Mouse (Mus musculus): ENCODE measurements at regions not wholly inside any gene's neighbourhood (a gene's known extent, or its start where the extent isn't known, plus 50 kb on each side); places are given as distances from the start of the nearest gene placed in this dataset.

GRCm38 (mm10) chr8:126140998-126141397, 146.0 kb downstream of the Kcnk1 start:
- no peak for ATAC-seq (ENCODE audit: low FRiP score, low TSS enrichment)
- WGBS = 85% methylated on average over 6 of the region's 6 CpGs
- DNase-seq (ENCODE audit: low spot score) = no peak
- Histone ChIP-seq H3K36me3 (ENCODE audit: control insufficient read depth, insufficient read depth, low read length) (no peaks in the 10 kb centered on the region), H3K4me3 (ENCODE audit: low read depth, low read length) (no peak overlapping the region), H3K9ac (ENCODE audit: low read length) (no peak overlapping the region), H3K4me2 (replicated peaks; ENCODE audit: low read depth) (no peak overlapping the region), H3K4me1 (replicated peaks; ENCODE audit: control insufficient read depth, insufficient read depth) (no peaks in the 10 kb centered on the region), H3K27ac (replicated peaks) (no peak overlapping the region), H3K27me3 (ENCODE audit: control insufficient read depth, insufficient read depth, low read length) (0 out of 2 replicates have a peak, but pooled peaks cover 4% of the 10 kb centered on the region), H3K9me3 (ENCODE audit: control insufficient read depth, low read length) (no peaks in the 10 kb centered on the region)
- no peak for TF ChIP-seq CTCF (IDR thresholded peaks at IDR 0.05; ENCODE audit: low read depth)
- no peak for TF ChIP-seq EP300 (optimal IDR thresholded peaks at IDR 0.05)

GRCm38 (mm10) chr8:126151527-126151926, 146.8 kb upstream of the Slc35f3 start:
- no peaks in the 10 kb centered on the region for H3K36me3 ChIP-seq (ENCODE audit: control insufficient read depth, insufficient read depth, low read length)
- no peak for DNase-seq (ENCODE audit: low spot score)
- H3K4me3 ChIP-seq (ENCODE audit: low read depth, low read length) = no peak overlapping the region
- TF ChIP-seq EP300 (optimal IDR thresholded peaks at IDR 0.05) (no peak), CTCF (IDR thresholded peaks at IDR 0.05; ENCODE audit: low read depth) (no peak)
- H3K27ac ChIP-seq (replicated peaks) = no peak overlapping the region
- H3K27me3 ChIP-seq (ENCODE audit: control insufficient read depth, insufficient read depth, low read length) = no peaks in the 10 kb centered on the region
- no peaks in the 10 kb centered on the region for H3K4me1 ChIP-seq (replicated peaks; ENCODE audit: control insufficient read depth, insufficient read depth)
- 71% methylated on average over 4 of the region's 4 CpGs for WGBS
- H3K4me2 ChIP-seq (replicated peaks; ENCODE audit: low read depth) = no peak overlapping the region
- ATAC-seq (ENCODE audit: low FRiP score, low TSS enrichment) = no peak
- H3K9ac ChIP-seq (ENCODE audit: low read length) = no peak overlapping the region
- H3K9me3 ChIP-seq (ENCODE audit: control insufficient read depth, low read length) = no peaks in the 10 kb centered on the region

GRCm38 (mm10) chr8:126153955-126154354, 144.4 kb upstream of the Slc35f3 start:
- no peak overlapping the region for H3K4me3 ChIP-seq (ENCODE audit: low read depth, low read length)
- 37% methylated on average over 1 of the region's 1 CpGs for WGBS
- H3K27ac ChIP-seq (replicated peaks) = no peak overlapping the region
- ATAC-seq (ENCODE audit: low FRiP score, low TSS enrichment) (no peak), DNase-seq (ENCODE audit: low spot score) (no peak)
- no peak for TF ChIP-seq EP300 (optimal IDR thresholded peaks at IDR 0.05)
- no peak for TF ChIP-seq CTCF (IDR thresholded peaks at IDR 0.05; ENCODE audit: low read depth)
- H3K9ac ChIP-seq (ENCODE audit: low read length) = no peak overlapping the region
- H3K4me2 ChIP-seq (replicated peaks; ENCODE audit: low read depth) = no peak overlapping the region
- no peaks in the 10 kb centered on the region for H3K9me3 ChIP-seq (ENCODE audit: control insufficient read depth, low read length)
- no peaks in the 10 kb centered on the region for H3K4me1 ChIP-seq (replicated peaks; ENCODE audit: control insufficient read depth, insufficient read depth)
- no peaks in the 10 kb centered on the region for H3K36me3 ChIP-seq (ENCODE audit: control insufficient read depth, insufficient read depth, low read length)
- no peaks in the 10 kb centered on the region for H3K27me3 ChIP-seq (ENCODE audit: control insufficient read depth, insufficient read depth, low read length)

GRCm38 (mm10) chr8:126157452-126158185, 140.7 kb upstream of the Slc35f3 start:
- no peaks in the 10 kb centered on the region for H3K36me3 ChIP-seq (ENCODE audit: control insufficient read depth, insufficient read depth, low read length)
- 50% methylated on average over 8 of the region's 8 CpGs for WGBS
- no peak overlapping the region for H3K9ac ChIP-seq (ENCODE audit: low read length)
- H3K4me1 ChIP-seq (replicated peaks; ENCODE audit: control insufficient read depth, insufficient read depth) = no peaks in the 10 kb centered on the region
- H3K9me3 ChIP-seq (ENCODE audit: control insufficient read depth, low read length) = no peaks in the 10 kb centered on the region
- TF ChIP-seq CTCF (IDR thresholded peaks at IDR 0.05; ENCODE audit: low read depth) (peak; percentile 59), EP300 (optimal IDR thresholded peaks at IDR 0.05) (no peak)
- H3K4me3 ChIP-seq (ENCODE audit: low read depth, low read length) = no peak overlapping the region
- H3K4me2 ChIP-seq (replicated peaks; ENCODE audit: low read depth) = no peak overlapping the region
- ATAC-seq (ENCODE audit: low FRiP score, low TSS enrichment) (no peak), DNase-seq (ENCODE audit: low spot score) (peak; percentile 30)
- no peaks in the 10 kb centered on the region for H3K27me3 ChIP-seq (ENCODE audit: control insufficient read depth, insufficient read depth, low read length)
- no peak overlapping the region for H3K27ac ChIP-seq (replicated peaks)

- Histone ChIP-seq H3K9me3 (ENCODE audit: control insufficient read depth, low read length) (no peaks in the 10 kb centered on the region), H3K36me3 (ENCODE audit: control insufficient read depth, insufficient read depth, low read length) (no peaks in the 10 kb centered on the region), H3K4me2 (replicated peaks; ENCODE audit: low read depth) (no peak overlapping the region), H3K27me3 (ENCODE audit: control insufficient read depth, insufficient read depth, low read length) (no peaks in the 10 kb centered on the region), H3K9ac (ENCODE audit: low read length) (no peak overlapping the region), H3K4me3 (ENCODE audit: low read depth, low read length) (no peak overlapping the region), H3K27ac (replicated peaks) (no peak overlapping the region), H3K4me1 (replicated peaks; ENCODE audit: control insufficient read depth, insufficient read depth) (no peaks in the 10 kb centered on the region)
- WGBS = 99% methylated on average over 4 of the region's 4 CpGs
- DNase-seq (ENCODE audit: low spot score) (no peak), ATAC-seq (ENCODE audit: low FRiP score, low TSS enrichment) (no peak)
- TF ChIP-seq EP300 (optimal IDR thresholded peaks at IDR 0.05) (no peak), CTCF (IDR thresholded peaks at IDR 0.05; ENCODE audit: low read depth) (no peak)
Measured at GRCm38 (mm10) chr8:126159485-126159884, 138.9 kb upstream of the Slc35f3 start.

GRCm38 (mm10) chr8:126160356-126160975, 137.9 kb upstream of the Slc35f3 start:
- H3K27me3 ChIP-seq (ENCODE audit: control insufficient read depth, insufficient read depth, low read length) = no peaks in the 10 kb centered on the region
- H3K4me2 ChIP-seq (replicated peaks; ENCODE audit: low read depth) = no peak overlapping the region
- H3K27ac ChIP-seq (replicated peaks) = no peak overlapping the region
- no peaks in the 10 kb centered on the region for H3K36me3 ChIP-seq (ENCODE audit: control insufficient read depth, insufficient read depth, low read length)
- H3K9me3 ChIP-seq (ENCODE audit: control insufficient read depth, low read length) = no peaks in the 10 kb centered on the region
- no peaks in the 10 kb centered on the region for H3K4me1 ChIP-seq (replicated peaks; ENCODE audit: control insufficient read depth, insufficient read depth)
- TF ChIP-seq CTCF (IDR thresholded peaks at IDR 0.05; ENCODE audit: low read depth) = no peak
- no peak for TF ChIP-seq EP300 (optimal IDR thresholded peaks at IDR 0.05)
- DNase-seq (ENCODE audit: low spot score) (no peak), ATAC-seq (ENCODE audit: low FRiP score, low TSS enrichment) (no peak)
- H3K9ac ChIP-seq (ENCODE audit: low read length) = no peak overlapping the region
- WGBS = 56% methylated on average over 9 of the region's 9 CpGs
- no peak overlapping the region for H3K4me3 ChIP-seq (ENCODE audit: low read depth, low read length)

Measured in stomach, postnatal 0 days (tissue).